Mouse (Mus musculus) left cerebral cortex, adult 2 months (tissue): ENCODE measurements around the gene Ablim2. TPM values are rescaled to one million over a fixed set of nuclear protein-coding genes. Genes with fewer than 3 reads are reported as not detected.

Experiments
- DNase-seq, 2 experiments: peaks; one replicate each; pipeline ENCODE4 v3.0.0; 2021 to 2022; ENCODE audit warnings: low spot score in 2 of 2, mixed read lengths in 1 of 2; ENCODE audit errors: extremely low spot score in 1 of 2
- H3K27ac ChIP-seq: fragments of 200-600 bp; 2 replicates; pipeline ENCODE4 v1.8.1; 2022
- H3K4me3 ChIP-seq: fragments of 200-600 bp; 2 replicates; pipeline ENCODE4 v1.8.1; 2022
- CTCF ChIP-seq: fragments of 200-600 bp; IDR thresholded peaks from 2 replicates; pipeline ENCODE4 v1.8.1; 2022; ENCODE audit warnings: antibody characterized with exemption, mild to moderate bottlenecking, moderate library complexity
- intact Hi-C: fragments of 180-260 bp; cut with DNase I; formaldehyde crosslinking; loops from one replicate; pipeline ENCODE4 v1.15.1; 2025
- long read RNA-seq, 2 experiments: library from polyadenylated mRNA; stranded (forward); transcript quantifications; one replicate each; pipeline ENCODE4 v2.0.0; 2021; ENCODE audit warnings: borderline mapping rate in 2 of 2
- total RNA-seq, 2 experiments: library from RNA; stranded (reverse); gene quantifications; 2 replicates each; pipeline ENCODE4 v1.2.3; 2021

Ablim2 gene
- total RNA-seq: 100 to 1,000 TPM; 191 to 208 TPM
- long read RNA-seq, experiment 1, partial matches to known transcripts: 21 of 58 reads
- long read RNA-seq, experiment 1, other reads (novel, unspliced or antisense): 36 of 58 reads
- long read RNA-seq, experiment 2, partial matches to known transcripts: 27 of 60 reads
- long read RNA-seq, experiment 2, other reads (novel, unspliced or antisense): 31 of 60 reads

- H3K4me3 ChIP-seq: peak within 1 kb of the TSS; percentile 77
- peak; percentile 31 for TF ChIP-seq CTCF
- intact Hi-C loops: loop anchor here (1.0 to 5.0 kb wide), 2 partner anchors 40 to 55 kb away; no protein-coding TSS in a partner anchor
- peak; percentile 95 to 97 for DNase-seq
- peak within 1 kb of the TSS; percentile 95 for H3K27ac ChIP-seq
These were observed at the start of gene Ablim2 for GRCm38 (mm10) chr5:35757639-35758001. Gene Ablim2 (plus strand): TSS chr5:35757880.

GRCm38 (mm10) chr5:35710481-35710880, 47.2 kb upstream of the Ablim2 start:
- intact Hi-C loops: no loop called here

GRCm38 (mm10) chr5:35710931-35711330, 46.7 kb upstream of the Ablim2 start:
- TF ChIP-seq CTCF: no peak
- DNase-seq: no peak
- intact Hi-C loops: no loop called here
- H3K4me3 ChIP-seq: no peak overlapping the region
- H3K27ac ChIP-seq: no peak overlapping the region

More at GRCm38 (mm10) chr5:35710481-35710880, 47.2 kb upstream of the Ablim2 start:
- DNase-seq: no peak
- TF ChIP-seq CTCF: no peak
- H3K4me3 ChIP-seq: no peak overlapping the region
- H3K27ac ChIP-seq: no peak overlapping the region

GRCm38 (mm10) chr5:35712517-35712916, 45.2 kb upstream of the Ablim2 start:
- Histone ChIP-seq H3K27ac (no peak overlapping the region), H3K4me3 (no peak overlapping the region)
- intact Hi-C loops: no loop called here
- TF ChIP-seq CTCF: no peak
- DNase-seq: no peak

GRCm38 (mm10) chr5:35713649-35714354, 43.9 kb upstream of the Ablim2 start:
- Histone ChIP-seq H3K4me3 (no peak overlapping the region), H3K27ac (no peak overlapping the region)
- TF ChIP-seq CTCF: peak; percentile 77
- peak; percentile 69 to 70 for DNase-seq
- intact Hi-C loops: loop anchor here (1.0 kb wide), 2 partner anchors 119 to 190 kb away; no protein-coding TSS in a partner anchor

- no peak for TF ChIP-seq CTCF
- intact Hi-C loops: no loop called here
- DNase-seq: no peak
- no peak overlapping the region for H3K27ac ChIP-seq
- no peak overlapping the region for H3K4me3 ChIP-seq
These were observed 40.2 kb upstream of the Ablim2 start for GRCm38 (mm10) chr5:35717455-35717854.

GRCm38 (mm10) chr5:35717946-35718345, 39.7 kb upstream of the Ablim2 start:
- peak; percentile 30 to 62 for DNase-seq
- no peak overlapping the region for H3K4me3 ChIP-seq
- TF ChIP-seq CTCF: peak; percentile 76
- H3K27ac ChIP-seq: no peak overlapping the region
- intact Hi-C loops: no loop called here

- intact Hi-C loops: no loop called here
- Histone ChIP-seq H3K4me3 (no peak overlapping the region), H3K27ac (no peak overlapping the region)
- TF ChIP-seq CTCF: no peak
- no peak for DNase-seq
These were observed 38.9 kb upstream of the Ablim2 start for GRCm38 (mm10) chr5:35718817-35719216.

GRCm38 (mm10) chr5:35719343-35719742, 38.3 kb upstream of the Ablim2 start:
- intact Hi-C loops: no loop called here
- no peak overlapping the region for H3K27ac ChIP-seq
- no peak for DNase-seq

GRCm38 (mm10) chr5:35719880-35720279, 37.8 kb upstream of the Ablim2 start:
- no peak for DNase-seq
- Histone ChIP-seq H3K4me3 (no peak overlapping the region), H3K27ac (no peak overlapping the region)
- intact Hi-C loops: no loop called here
- TF ChIP-seq CTCF: no peak

More at GRCm38 (mm10) chr5:35719343-35719742, 38.3 kb upstream of the Ablim2 start:
- no peak for TF ChIP-seq CTCF
- no peak overlapping the region for H3K4me3 ChIP-seq

- intact Hi-C loops: no loop called here
- Histone ChIP-seq H3K4me3 (no peak overlapping the region), H3K27ac (no peak overlapping the region)
- TF ChIP-seq CTCF: no peak
- no peak for DNase-seq
These were observed 35.7 kb upstream of the Ablim2 start for GRCm38 (mm10) chr5:35721933-35722332.

GRCm38 (mm10) chr5:35722654-35723053, 35.0 kb upstream of the Ablim2 start:
- no peak for DNase-seq
- no peak; the same call in 1 of the 2 replicates for TF ChIP-seq CTCF
- H3K27ac ChIP-seq: no peak overlapping the region
- intact Hi-C loops: no loop called here
- H3K4me3 ChIP-seq: no peak overlapping the region
